Mouse (Mus musculus) brain, embryonic 14.5 days (tissue): ENCODE measurements at regions not wholly inside any gene's neighbourhood (a gene's known extent, or its start where the extent isn't known, plus 50 kb on each side); places are given as distances from the start of the nearest gene placed in this dataset.

Experiments
- DNase-seq: peaks from one replicate; pipeline ENCODE4 v3.0.0-alpha.2; 2011; ENCODE audit warnings: low read depth
- CTCF ChIP-seq: fragments of 200-500 bp; IDR thresholded peaks from 2 replicates; pipeline ENCODE4 v1.5.1; 2012; ENCODE audit warnings: inconsistent platforms, mild to moderate bottlenecking, moderate library complexity, borderline replicate concordance; ENCODE audit not compliant: insufficient read depth, insufficient read length; ENCODE audit errors: extremely low read depth
- POLR2A ChIP-seq: fragments of 200-500 bp; IDR thresholded peaks from 2 replicates; pipeline ENCODE4 v1.6.1; 2012; ENCODE audit warnings: mild to moderate bottlenecking, inconsistent platforms, borderline replicate concordance; ENCODE audit not compliant: poor library complexity, insufficient read depth, insufficient read length, severe bottlenecking; ENCODE audit errors: extremely low read depth

- peak; percentile 92 for DNase-seq
- TF ChIP-seq CTCF = peak; percentile 79
- TF ChIP-seq POLR2A = no peak
Measured at GRCm38 (mm10) chr3:40120298-40120875, 410.7 kb upstream of the Intu start.

- no peak for TF ChIP-seq CTCF
- no peak for TF ChIP-seq POLR2A
- DNase-seq = peak; percentile 49
Measured at GRCm38 (mm10) chr3:40123558-40124236, 407.4 kb upstream of the Intu start.

GRCm38 (mm10) chr3:40126903-40127302 lies 404.2 kb upstream of the Intu start:
- TF ChIP-seq POLR2A (no peak), CTCF (no peak)
- no peak for DNase-seq

- no peak for TF ChIP-seq CTCF
- TF ChIP-seq POLR2A = no peak
- no peak for DNase-seq
Measured at GRCm38 (mm10) chr3:40130858-40131584, 400.1 kb upstream of the Intu start.

- DNase-seq = peak; percentile 30
Measured at GRCm38 (mm10) chr3:40138671-40139070, 392.4 kb upstream of the Intu start.

GRCm38 (mm10) chr3:40142229-40142628 lies 388.9 kb upstream of the Intu start:
- TF ChIP-seq CTCF = no peak
- TF ChIP-seq POLR2A = no peak
- no peak for DNase-seq

More at GRCm38 (mm10) chr3:40138671-40139070, 392.4 kb upstream of the Intu start:
- no peak for TF ChIP-seq CTCF
- no peak for TF ChIP-seq POLR2A

GRCm38 (mm10) chr3:40158631-40159030 lies 372.5 kb upstream of the Intu start:
- TF ChIP-seq CTCF = no peak
- TF ChIP-seq POLR2A = no peak
- DNase-seq = peak; percentile 54

- no peak for TF ChIP-seq POLR2A
- no peak for TF ChIP-seq CTCF
- no peak for DNase-seq
Measured at GRCm38 (mm10) chr3:40159591-40160145, 371.4 kb upstream of the Intu start.

- TF ChIP-seq CTCF = no peak
- TF ChIP-seq POLR2A = no peak
- DNase-seq = peak; percentile 81
Measured at GRCm38 (mm10) chr3:40164181-40164580, 366.9 kb upstream of the Intu start.

- TF ChIP-seq POLR2A (no peak), CTCF (no peak)
- DNase-seq = peak; percentile 45
Measured at GRCm38 (mm10) chr3:40167970-40168626, 363.0 kb upstream of the Intu start.

- TF ChIP-seq CTCF = no peak
- no peak for TF ChIP-seq POLR2A
- no peak for DNase-seq
Measured at GRCm38 (mm10) chr3:40169590-40169989, 361.5 kb upstream of the Intu start.
